Mouse (Mus musculus) spleen, adult 2 months (tissue): ENCODE measurements around the gene Acsl4.

Experiments used
- CTCF ChIP-seq: fragments of 200-500 bp; IDR thresholded peaks from 2 replicates; pipeline ENCODE4 v1.5.1; 2011; ENCODE audit warnings: mild to moderate bottlenecking, inconsistent platforms; ENCODE audit not compliant: insufficient read depth, insufficient read length, insufficient replicate concordance; ENCODE audit errors: extremely low read depth
- POLR2A ChIP-seq: fragments of 200-500 bp; IDR thresholded peaks from 2 replicates; pipeline ENCODE4 v1.6.1; 2011; ENCODE audit warnings: low read depth, low read length, inconsistent platforms

GRCm38 (mm10) chrX:142398621-142399020 is 8.3 kb upstream of the Acsl4 start:
- no peak for TF ChIP-seq CTCF
- no peak for TF ChIP-seq POLR2A
